10 mouse cellular contexts compared by ENCODE assay signal in the genomic region with DNA sequence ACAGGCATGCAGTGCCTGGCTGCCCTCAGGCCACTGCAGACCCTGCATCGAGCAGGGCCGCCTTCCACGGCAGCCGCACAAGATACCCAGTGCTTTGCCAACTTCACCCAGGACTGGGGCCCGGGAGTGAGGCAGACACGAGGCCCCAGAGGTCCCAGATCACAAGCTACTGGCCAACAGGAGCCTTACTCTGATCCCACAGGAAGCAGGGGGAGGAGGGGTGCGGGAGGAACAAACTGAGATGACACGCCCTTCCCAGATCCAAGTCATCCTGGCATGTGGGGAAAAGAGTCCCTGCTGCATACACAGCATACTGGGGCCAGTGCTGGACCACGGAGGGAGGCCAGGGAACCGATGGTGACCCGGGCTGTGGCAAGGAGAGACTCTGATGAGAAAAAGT.
DNase-seq lines count a peak whose midpoint lies in the region.
"Had no signal": no experiment of that assay in that cellular context is flagged by ENCODE, and none has a peak within 500 bp of the region (broad histone marks: within the 10 kb centered on the region; RNA-seq: fewer than 3 reads in every experiment).

No protein-coding gene starts in this region.

- intact Hi-C loops in gastrocnemius, postnatal 14 days (cut with DNase I; ENCODE audit: low total_unique reads), result no loop called here
- intact Hi-C loops in left cerebral cortex, postnatal 14 days (cut with DNase I), result no loop called here

- peak; percentile 59 for DNase-seq in gastrocnemius, postnatal 14 days
- no peak for DNase-seq in gastrocnemius, postnatal 4 days (ENCODE audit: low spot score in 2 of 2)
- peak; percentile 69 for DNase-seq in 3134 (ENCODE audit: extremely low read depth, insufficient read length, low spot score)
- DNase-seq in ES-CJ7 (ENCODE audit: low read depth, low spot score), result peak; percentile 47
- DNase-seq in heart, postnatal 4 days, result peak; percentile 52
- no peak for DNase-seq in thymus, postnatal 36 days
- no peak for DNase-seq in left cerebral cortex, adult 9 months (ENCODE audit: low spot score in 2 of 2)
- no peak for DNase-seq in left cerebral cortex, postnatal 14 days (ENCODE audit: low spot score in 2 of 2)
- DNase-seq: cerebellum, postnatal 36 days; thymus, adult 18-20 months had no signal

Comparison
In these comparisons a context has a peak if more than half of its experiments do, and no peak if none do; other contexts are left out.
1. DNase-seq: peak in gastrocnemius, postnatal 14 days (single experiment), 3134 (single experiment), ES-CJ7 (single experiment) and heart, postnatal 4 days (single experiment); none in gastrocnemius, postnatal 4 days (0 of 2), thymus, postnatal 36 days (0 of 2), left cerebral cortex, adult 9 months (0 of 2) and left cerebral cortex, postnatal 14 days (0 of 2).